Mouse (Mus musculus) MEL (cell line): Measurements from ENCODE around the gene Rpl36a-ps1. TPM values are rescaled to one million over a fixed set of nuclear protein-coding genes. Genes with fewer than 3 reads are reported as not detected.
"Not testable (repeated sequence)": the region's sequence is repeated elsewhere in the genome, so short reads cannot be mapped to it uniquely, and the experiment has no call there.

Experiments used
- DNase-seq: peaks from one replicate; pipeline ENCODE4 v3.0.0; 2011; ENCODE audit warnings: low read depth, low spot score
- H3K27ac ChIP-seq: 2 replicates; pipeline ENCODE4 v1.5.1; 2012; ENCODE audit warnings: low read depth, mild to moderate bottlenecking, control low read depth, low read length, moderate library complexity; ENCODE audit not compliant: control insufficient read depth
- H3K27me3 ChIP-seq, 2 experiments: fragments of 150-350 bp in 1 of 2; sonication (generic) in 1 of 2; 2 replicates each; pipeline ENCODE4 v1.6.1; 2012; ENCODE audit warnings: low read length in 2 of 2, mild to moderate bottlenecking in 2 of 2, improper control_type of control experiment in 1 of 2, moderate library complexity in 1 of 2; ENCODE audit not compliant: insufficient read depth in 2 of 2, control insufficient read depth in 1 of 2
- H3K36me3 ChIP-seq, 2 experiments: 2 replicates each; pipeline ENCODE4 v1.6.1; 2012 to 2014; ENCODE audit warnings: low read length in 2 of 2, improper control_type of control experiment in 1 of 2, inconsistent platforms in 1 of 2, mild to moderate bottlenecking in 1 of 2; ENCODE audit not compliant: insufficient read depth in 2 of 2, control insufficient read depth in 1 of 2
- H3K4me1 ChIP-seq, 2 experiments: fragments of 150-350 bp in 1 of 2; sonication (generic) in 1 of 2; 2 replicates each; pipeline ENCODE4 v1.6.1; 2012; ENCODE audit warnings: low read length in 2 of 2, improper control_type of control experiment in 1 of 2, mild to moderate bottlenecking in 1 of 2; ENCODE audit not compliant: insufficient read depth in 2 of 2, control insufficient read depth in 1 of 2
- H3K4me3 ChIP-seq, 2 experiments: fragments of 150-350 bp in 1 of 2; sonication (generic) in 1 of 2; 2 replicates each; pipeline ENCODE4 v1.5.1; 2012; ENCODE audit warnings: low read depth in 2 of 2, low read length in 2 of 2, mild to moderate bottlenecking in 2 of 2, moderate library complexity in 2 of 2, control low read depth in 1 of 2, improper control_type of control experiment in 1 of 2; ENCODE audit not compliant: control insufficient read depth in 1 of 2, insufficient read depth in 1 of 2
- H3K79me2 ChIP-seq: 2 replicates; pipeline ENCODE4 v1.6.1; 2012; ENCODE audit warnings: mild to moderate bottlenecking, low read length, moderate library complexity; ENCODE audit not compliant: control insufficient read depth, poor library complexity, insufficient read depth
- H3K9ac ChIP-seq: 2 replicates; pipeline ENCODE4 v1.6.1; 2012; ENCODE audit warnings: low read depth, mild to moderate bottlenecking, control low read depth, low read length, moderate library complexity; ENCODE audit not compliant: control insufficient read depth, poor library complexity, severe bottlenecking
- H3K9me3 ChIP-seq: fragments of 150-350 bp; sonication (generic); replicated peaks from 2 replicates; pipeline ENCODE4 v1.6.1; 2012; ENCODE audit warnings: mild to moderate bottlenecking, low read length, improper control_type of control experiment, moderate library complexity; ENCODE audit not compliant: insufficient read depth
- BHLHE40 ChIP-seq: IDR thresholded peaks from 2 replicates; pipeline ENCODE4 v1.6.1; 2012; ENCODE audit warnings: low read depth, mild to moderate bottlenecking, inconsistent platforms, low read length, improper control_type of control experiment, borderline replicate concordance
- CHD1 ChIP-seq: IDR thresholded peaks from 2 replicates; pipeline ENCODE4 v1.6.1; 2012; ENCODE audit warnings: low read depth, mild to moderate bottlenecking, inconsistent platforms, low read length, improper control_type of control experiment
- CHD2 ChIP-seq: IDR thresholded peaks from 2 replicates; pipeline ENCODE4 v1.6.1; 2011; ENCODE audit warnings: low read length, improper control_type of control experiment
- E2F4 ChIP-seq: IDR thresholded peaks from 2 replicates; pipeline ENCODE4 v1.6.1; 2011; ENCODE audit warnings: low read depth, low read length, improper control_type of control experiment, borderline replicate concordance
- ELF1 ChIP-seq: IDR thresholded peaks from 2 replicates; pipeline ENCODE4 v1.6.1; 2014; ENCODE audit warnings: low read depth, mild to moderate bottlenecking, inconsistent platforms, low read length, improper control_type of control experiment, moderate library complexity
- GABPA ChIP-seq: IDR thresholded peaks from 2 replicates; pipeline ENCODE4 v1.6.1; 2012; ENCODE audit warnings: low read depth, mild to moderate bottlenecking, inconsistent platforms, low read length, improper control_type of control experiment, moderate library complexity
- KAT2A ChIP-seq: conservative IDR thresholded peaks from 2 replicates; pipeline ENCODE4 v1.6.1; 2012; ENCODE audit warnings: low read depth, low read length, improper control_type of control experiment, inconsistent platforms
- MAFK ChIP-seq: IDR thresholded peaks from 2 replicates; pipeline ENCODE4 v1.6.1; 2011; ENCODE audit warnings: low read depth, mild to moderate bottlenecking, low read length, improper control_type of control experiment, borderline replicate concordance
- MAZ ChIP-seq: IDR thresholded peaks from 2 replicates; pipeline ENCODE4 v1.6.1; 2012; ENCODE audit warnings: low read depth, mild to moderate bottlenecking, inconsistent platforms, low read length, improper control_type of control experiment
- NELFE ChIP-seq: IDR thresholded peaks from 2 replicates; pipeline ENCODE4 v1.6.1; 2011; ENCODE audit warnings: low read depth, low read length, improper control_type of control experiment
- POLR2A ChIP-seq, 2 experiments: IDR thresholded peaks; 2 replicates each; pipeline ENCODE4 v1.6.1; 2011 to 2012; ENCODE audit warnings: low read length in 2 of 2, mild to moderate bottlenecking in 2 of 2, control low read depth in 1 of 2, improper control_type of control experiment in 1 of 2, low read depth in 1 of 2, moderate library complexity in 1 of 2; ENCODE audit not compliant: control insufficient read depth in 1 of 2, insufficient read depth in 1 of 2, poor library complexity in 1 of 2
- POLR2AphosphoS2 ChIP-seq: IDR thresholded peaks from 2 replicates; pipeline ENCODE4 v1.6.1; 2011; ENCODE audit warnings: low read length, improper control_type of control experiment
- POLR2AphosphoS5 ChIP-seq: IDR thresholded peaks from 2 replicates; pipeline ENCODE4 v1.6.1; 2012; ENCODE audit warnings: low read depth, borderline replicate concordance, mild to moderate bottlenecking, inconsistent platforms, low read length, moderate library complexity, mixed read lengths
- RCOR1 ChIP-seq: IDR thresholded peaks from 2 replicates; pipeline ENCODE4 v1.6.1; 2012; ENCODE audit warnings: low read depth, mild to moderate bottlenecking, inconsistent platforms, low read length, improper control_type of control experiment
- TAL1 ChIP-seq: IDR thresholded peaks from 2 replicates; pipeline ENCODE4 v1.6.1; 2012; ENCODE audit warnings: mild to moderate bottlenecking, inconsistent platforms, low read length, moderate library complexity, mixed read lengths
- TCF12 ChIP-seq: IDR thresholded peaks from 2 replicates; pipeline ENCODE4 v1.6.1; 2014; ENCODE audit warnings: low read depth, mild to moderate bottlenecking, inconsistent platforms, low read length, improper control_type of control experiment, moderate library complexity
- UBTF ChIP-seq: IDR thresholded peaks from 2 replicates; pipeline ENCODE4 v1.6.1; 2012; ENCODE audit warnings: low read depth, mild to moderate bottlenecking, inconsistent platforms, low read length, improper control_type of control experiment, moderate library complexity, borderline replicate concordance; ENCODE audit not compliant: insufficient read depth
- USF1 ChIP-seq: IDR thresholded peaks from 2 replicates; pipeline ENCODE4 v1.6.1; 2014; ENCODE audit warnings: low read depth, mild to moderate bottlenecking, inconsistent platforms, low read length, improper control_type of control experiment, moderate library complexity
- USF2 ChIP-seq, 2 experiments: IDR thresholded peaks; 2 replicates each; pipeline ENCODE4 v1.6.1; 2011 to 2012; ENCODE audit warnings: improper control_type of control experiment in 2 of 2, low read length in 2 of 2, borderline replicate concordance in 1 of 2, inconsistent platforms in 1 of 2, low read depth in 1 of 2, mild to moderate bottlenecking in 1 of 2; ENCODE audit not compliant: insufficient read depth in 1 of 2
- polyA plus RNA-seq, 2 experiments: library from polyadenylated mRNA; stranded (reverse) in 1 of 2; unstranded in 1 of 2; fragments of >175 nt in 1 of 2; fragments of >200 nt in 1 of 2; gene quantifications; 2 replicates each; pipeline versions ENCODE4 v1.2.1 to v1.2.4; 2012; ENCODE audit warnings: low replicate concordance in 2 of 2, low read depth in 1 of 2; ENCODE audit not compliant: insufficient read length in 2 of 2, insufficient read depth in 1 of 2, missing spikeins in 1 of 2
- total RNA-seq: library from RNA; depleted of rRNA; stranded (reverse); fragments of 300-350 nt; gene quantifications from 2 replicates; pipeline ENCODE4 v1.2.3, GENCODE M21; 2012

The Rpl36a-ps1 gene
- total and polyA plus RNA-seq, 3 experiments: 7.4 to 157 TPM; not detected in 1

DNA sequence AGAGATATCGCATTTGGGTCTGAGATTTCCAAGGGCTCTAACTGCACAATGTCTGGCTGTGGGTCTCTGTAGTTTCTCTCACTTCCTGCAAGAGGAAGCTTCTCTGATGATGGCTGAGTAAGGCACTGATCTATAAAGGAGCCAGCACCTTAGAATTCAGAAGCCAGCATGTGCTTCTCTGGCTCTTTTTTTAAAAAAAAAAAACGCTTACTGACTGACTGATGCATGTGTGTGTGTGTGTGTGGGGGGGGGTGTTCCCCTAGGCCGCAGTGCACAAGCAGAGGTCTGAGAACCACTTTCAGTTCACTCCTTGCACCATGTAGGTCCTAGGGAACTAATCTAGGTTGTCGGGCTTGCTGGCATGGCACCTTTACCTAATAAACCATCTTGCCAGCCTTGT, 47.3 kb upstream of the Rpl36a-ps1 start:
- Histone ChIP-seq H3K9me3 (no peaks in the 10 kb centered on the region), H3K4me1 (peaks cover 11 to 13% of the 10 kb centered on the region in 2 experiments)
- TF ChIP-seq POLR2A (IDR thresholded peaks at IDR 0.05; ENCODE audit: control insufficient read depth in 1 of 2, insufficient read depth in 1 of 2, low read depth in 1 of 2, low read length in 2 of 2, poor library complexity in 1 of 2) (no peak), ELF1 (no peak), TCF12 (no peak), TAL1 (no peak), CHD1 (no peak), POLR2AphosphoS5 (no peak), E2F4 (no peak), USF1 (no peak), POLR2AphosphoS2 (no peak), GABPA (no peak), BHLHE40 (no peak), USF2 (IDR thresholded peaks at IDR 0.05; ENCODE audit: borderline replicate concordance in 1 of 2, insufficient read depth in 1 of 2, low read depth in 1 of 2, low read length in 2 of 2) (no peak), NELFE (no peak)
- TF ChIP-seq, all 39 proteins: peak for 0
- H3K9ac ChIP-seq: no peak overlapping the region
- H3K4me3 ChIP-seq: no peak overlapping the region
- H3K27me3 ChIP-seq: no peaks in the 10 kb centered on the region
- DNase-seq: no peak
- H3K36me3 ChIP-seq: peaks cover 20 to 34% of the 10 kb centered on the region in 2 experiments
- no peak overlapping the region for H3K27ac ChIP-seq
- H3K79me2 ChIP-seq: peaks cover 46% of the 10 kb centered on the region

DNA sequence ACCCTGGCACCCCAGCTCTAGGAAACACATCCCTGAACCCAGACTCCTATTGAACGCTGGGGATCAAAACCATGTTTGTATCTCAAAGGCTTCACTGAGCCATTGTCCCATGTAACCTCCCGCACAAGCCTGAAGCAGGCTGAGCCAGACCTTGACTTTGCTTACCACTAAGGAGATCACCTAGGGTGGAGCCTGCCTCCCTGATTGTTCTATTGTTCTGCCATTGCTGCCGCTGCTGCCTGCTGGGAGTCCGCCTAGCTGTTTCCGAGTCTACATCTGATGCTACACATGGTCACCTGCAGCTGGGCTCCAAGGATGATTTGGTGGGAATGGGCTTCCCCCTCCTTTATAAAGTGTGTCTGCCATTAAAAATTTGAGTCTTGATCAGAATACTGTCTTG, 45.2 kb upstream of the Rpl36a-ps1 start:
- H3K9me3 ChIP-seq, H3K27me3 ChIP-seq, DNase-seq, H3K4me3 ChIP-seq, H3K9ac ChIP-seq, H3K27ac ChIP-seq: not testable (repeated sequence)
- peaks cover 11 to 12% of the 10 kb centered on the region in 2 experiments for H3K4me1 ChIP-seq
- peaks cover 31% of the 10 kb centered on the region for H3K79me2 ChIP-seq
- H3K36me3 ChIP-seq: peaks cover 18 to 42% of the 10 kb centered on the region in 2 experiments

DNA sequence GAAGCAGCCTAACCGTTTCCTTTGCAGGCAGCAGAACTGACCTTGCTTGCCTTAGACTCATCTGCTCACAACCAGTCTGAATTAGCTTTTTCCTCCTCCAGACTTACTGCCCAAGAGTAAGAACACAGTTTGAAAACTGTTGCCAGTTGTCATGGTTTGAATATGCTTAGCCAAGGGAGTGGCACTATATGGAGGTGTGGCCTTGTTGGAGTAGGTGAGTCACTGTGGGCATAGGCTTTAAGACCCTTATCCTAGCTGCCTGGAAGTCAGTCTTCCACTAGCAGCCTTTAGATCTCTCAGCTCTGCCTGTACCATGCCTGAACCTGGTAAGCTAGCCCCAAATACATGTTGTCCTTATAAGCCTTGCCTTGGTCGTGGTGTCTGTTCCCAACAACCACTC, 43.6 kb upstream of the Rpl36a-ps1 start:
- Histone ChIP-seq H3K4me3 (no peak overlapping the region), H3K79me2 (peaks cover 21% of the 10 kb centered on the region), H3K36me3 (peaks cover 11 to 43% of the 10 kb centered on the region in 2 experiments), H3K27ac (no peak overlapping the region), H3K9ac (no peak overlapping the region), H3K9me3 (no peaks in the 10 kb centered on the region), H3K27me3 (no peaks in the 10 kb centered on the region), H3K4me1 (peaks cover 2 to 9% of the 10 kb centered on the region in 2 experiments; a peak in 3 of 4 replicates)
- TF ChIP-seq RCOR1 (no peak), KAT2A (no peak), ELF1 (no peak), CHD2 (no peak), MAZ (no peak), MAFK (no peak), POLR2AphosphoS5 (no peak), UBTF (no peak), POLR2A (IDR thresholded peaks at IDR 0.05; ENCODE audit: control insufficient read depth in 1 of 2, insufficient read depth in 1 of 2, low read depth in 1 of 2, low read length in 2 of 2, poor library complexity in 1 of 2) (no peak), BHLHE40 (no peak)
- DNase-seq: no peak
